Mouse (Mus musculus) c-Kit-negative CD71-positive TER-119-positive erythroid progenitor cells, embryonic 14.5 days (primary cell): ENCODE data around the gene Olfr362.
"Not testable (repeated sequence)": the region's sequence is repeated elsewhere in the genome, so short reads cannot be mapped to it uniquely, and the experiment has no call there.

ENCODE experiments used
- DNase-seq: peaks from one replicate; pipeline ENCODE4 v3.0.0-alpha.2; 2013; ENCODE audit warnings: low read depth, low spot score

The Olfr362 gene

GRCm38 (mm10) chr2:37117810-37118209 lies at the start of gene Olfr362:
Gene Olfr362 (minus strand): TSS chr2:37117910.
- no peak for DNase-seq

GRCm38 (mm10) chr2:37139022-37139421 lies 21.3 kb upstream of the Olfr362 start, which contains the start of gene Olfr364-ps1:
Gene Olfr364-ps1 (plus strand): TSS chr2:37139322.
- DNase-seq: no peak

GRCm38 (mm10) chr2:37089190-37089589 lies 28.5 kb downstream of the Olfr362 start, which contains the start of gene Olfr361:
Gene Olfr361 (minus strand): TSS chr2:37089290.
- DNase-seq: not testable (repeated sequence)

- DNase-seq: no peak
These were observed 52.3 kb downstream of the Olfr362 start, which contains the start of gene Olfr360 for GRCm38 (mm10) chr2:37065446-37065845. Gene Olfr360 (plus strand): TSS chr2:37065746.
